21 mouse cellular contexts compared by ENCODE assay signal in the genomic region with DNA sequence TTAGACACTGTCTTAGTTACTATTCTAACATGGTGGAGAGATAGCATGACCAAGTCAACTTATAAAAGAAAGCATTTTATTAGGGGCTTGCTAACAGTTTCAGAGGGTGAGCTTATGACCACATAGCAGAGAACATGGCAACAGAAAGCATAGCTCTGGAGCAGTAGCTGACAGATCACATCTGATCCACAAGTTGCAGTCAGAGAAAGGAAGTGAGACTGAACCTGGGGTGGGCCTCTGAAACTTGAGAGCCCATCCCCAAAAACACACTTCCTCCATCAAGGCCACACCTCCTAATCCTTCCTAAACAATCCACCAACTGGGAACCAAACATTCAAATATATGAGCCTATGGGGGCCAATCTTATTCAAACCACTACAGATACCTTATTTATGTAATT.
"Had no signal": no experiment of that assay in that cellular context is flagged by ENCODE, and none has a peak within 500 bp of the region (broad histone marks: within the 10 kb centered on the region; RNA-seq: fewer than 3 reads in every experiment).

No protein-coding gene starts in this region.

- H3K4me3 ChIP-seq: limb, embryonic 12.5 days; limb, embryonic 15.5 days; lung, embryonic 15.5 days; midbrain, embryonic 12.5 days; midbrain, embryonic 15.5 days; neural tube, embryonic 12.5 days; neural tube, embryonic 15.5 days had no signal

- DNase-seq: kidney, adult 18-20 months; kidney, adult 9 months; kidney, postnatal 14 days; kidney, postnatal 4 days; left cerebral cortex, postnatal 4 days; liver, postnatal 0 days; lung, postnatal 10 days; lung, postnatal 36 days; right cerebral cortex, adult 18-20 months; right cerebral cortex, postnatal 25 days; thymus, postnatal 25 days had no signal

- H3K4me2 ChIP-seq: limb, embryonic 12.5 days; limb, embryonic 15.5 days; liver, embryonic 11.5 days; lung, embryonic 15.5 days; midbrain, embryonic 12.5 days; midbrain, embryonic 15.5 days; neural tube, embryonic 12.5 days; neural tube, embryonic 15.5 days had no signal

- H3K27ac ChIP-seq: limb, embryonic 12.5 days; limb, embryonic 15.5 days; liver, embryonic 14.5 days; lung, embryonic 15.5 days; midbrain, embryonic 12.5 days; midbrain, embryonic 15.5 days; neural tube, embryonic 12.5 days; neural tube, embryonic 15.5 days; stomach, postnatal 0 days had no signal

- H3K9ac ChIP-seq: limb, embryonic 12.5 days; limb, embryonic 15.5 days; liver, embryonic 14.5 days; liver, postnatal 0 days; lung, embryonic 15.5 days; midbrain, embryonic 12.5 days; midbrain, embryonic 15.5 days; neural tube, embryonic 12.5 days; neural tube, embryonic 15.5 days had no signal

- ATAC-seq: liver, postnatal 0 days; midbrain, embryonic 15.5 days had no signal

- H3K27me3 ChIP-seq: limb, embryonic 12.5 days; limb, embryonic 15.5 days; lung, embryonic 15.5 days; midbrain, embryonic 12.5 days; midbrain, embryonic 15.5 days; neural tube, embryonic 12.5 days; neural tube, embryonic 15.5 days had no signal

- H3K9me3 ChIP-seq: limb, embryonic 12.5 days; limb, embryonic 15.5 days; lung, embryonic 15.5 days; midbrain, embryonic 12.5 days; midbrain, embryonic 15.5 days; neural tube, embryonic 12.5 days; neural tube, embryonic 15.5 days had no signal

- H3K36me3 ChIP-seq: limb, embryonic 12.5 days; limb, embryonic 15.5 days; lung, embryonic 15.5 days; midbrain, embryonic 12.5 days; midbrain, embryonic 15.5 days; neural tube, embryonic 12.5 days; neural tube, embryonic 15.5 days had no signal
